Mouse (Mus musculus) regulatory T cell (primary cell): ENCODE data around the gene B430306N03Rik.
"Not testable (repeated sequence)": the region's sequence is repeated elsewhere in the genome, so short reads cannot be mapped to it uniquely, and the experiment has no call there.

Experiments
- in situ Hi-C: fragments of 300-600 bp; cut with MboI, MseI; formaldehyde crosslinking; loops from one replicate; pipeline ENCODE4 v1.15.1; 2025; ENCODE audit warnings: high pct_unique_total_duplicates

The B430306N03Rik gene

GRCm38 (mm10) chr17:48315905-48316579, at the start of gene B430306N03Rik:
Gene B430306N03Rik, plus strand, starts transcription at chr17:48316141.
- in situ Hi-C loops, result not testable (repeated sequence)

DNA sequence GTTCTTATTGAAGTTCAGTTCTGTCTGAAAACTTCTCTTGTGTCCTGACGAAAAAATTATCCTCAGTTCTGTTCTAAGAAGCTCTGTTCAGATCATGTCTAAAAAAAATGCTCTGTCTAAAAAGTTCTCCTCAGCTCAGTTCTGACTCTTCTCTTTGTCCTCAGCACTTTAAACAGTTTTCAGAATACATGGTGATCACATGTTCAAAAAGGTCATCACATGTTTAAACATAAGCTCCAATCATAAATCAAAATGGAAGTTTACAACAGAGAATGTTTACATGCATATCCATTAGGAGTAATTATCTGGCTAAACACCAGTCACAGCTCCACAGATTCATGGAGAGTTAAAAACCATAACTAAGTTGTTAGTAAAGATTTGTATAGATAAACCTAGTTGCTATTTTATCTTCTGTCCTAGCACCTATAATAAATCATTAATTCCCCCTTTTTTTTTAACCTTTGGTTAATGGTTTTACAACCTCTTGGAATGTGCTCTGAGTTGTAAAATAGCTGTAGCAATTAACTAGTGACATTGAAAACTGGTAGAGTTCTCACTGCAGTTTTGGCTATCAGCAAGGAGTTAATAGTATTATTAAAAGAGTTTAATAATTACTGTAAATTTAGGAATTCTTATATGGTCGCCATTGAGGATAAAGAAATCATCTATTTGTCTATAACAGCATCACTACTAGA, 49.2 kb upstream of the B430306N03Rik start:
- in situ Hi-C loops, result no loop called here

- in situ Hi-C loops, result no loop called here
Observed at GRCm38 (mm10) chr17:48267591-48267990, 48.4 kb upstream of the B430306N03Rik start.

DNA sequence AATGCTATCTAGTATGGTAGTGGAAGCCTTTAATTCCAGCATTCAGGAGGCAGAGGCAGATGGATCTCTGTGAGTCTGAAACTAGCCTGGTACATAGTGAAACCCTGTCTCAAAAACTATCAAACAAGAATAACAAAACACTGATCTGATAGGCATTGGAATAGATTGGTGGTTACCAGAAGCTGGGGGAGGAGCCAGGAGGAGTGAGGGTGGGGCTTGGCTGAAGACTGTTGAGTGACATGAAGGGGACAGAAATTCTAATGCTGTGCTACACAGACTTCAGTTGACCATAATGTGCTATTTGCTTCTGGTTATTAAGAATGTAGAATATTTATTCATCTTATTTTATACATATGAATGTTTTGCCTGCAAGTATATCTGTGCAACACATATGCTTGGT, 47.7 kb upstream of the B430306N03Rik start:
- in situ Hi-C loops, result no loop called here

GRCm38 (mm10) chr17:48269833-48270232, 46.1 kb upstream of the B430306N03Rik start:
- in situ Hi-C loops, result loop anchor here (5.0 to 10.0 kb wide), 3 partner anchors 67 to 1195 kb away; no protein-coding TSS in a partner anchor

DNA sequence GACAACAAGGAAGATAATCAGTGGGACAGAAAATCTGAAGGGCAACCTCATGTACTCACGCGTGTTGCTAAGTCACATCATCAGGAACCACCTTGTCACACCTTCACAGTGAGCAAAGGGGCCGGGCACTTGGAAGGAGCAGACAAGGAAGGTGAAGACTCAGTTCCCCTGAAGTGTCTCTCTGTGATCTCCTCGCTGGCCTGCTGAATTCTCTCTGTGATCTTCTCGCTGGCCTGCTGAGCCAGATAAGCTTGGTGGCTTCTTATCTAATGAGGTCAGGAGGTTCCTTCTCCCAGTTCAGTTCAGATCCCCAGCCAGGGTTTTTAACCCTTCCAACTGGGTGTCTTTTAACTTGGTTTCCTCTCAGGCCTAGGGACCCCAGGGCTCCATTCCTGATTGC, 43.8 kb upstream of the B430306N03Rik start:
- in situ Hi-C loops, result loop anchor here (5.0 to 10.0 kb wide), 3 partner anchors 65 to 1193 kb away; no protein-coding TSS in a partner anchor

DNA sequence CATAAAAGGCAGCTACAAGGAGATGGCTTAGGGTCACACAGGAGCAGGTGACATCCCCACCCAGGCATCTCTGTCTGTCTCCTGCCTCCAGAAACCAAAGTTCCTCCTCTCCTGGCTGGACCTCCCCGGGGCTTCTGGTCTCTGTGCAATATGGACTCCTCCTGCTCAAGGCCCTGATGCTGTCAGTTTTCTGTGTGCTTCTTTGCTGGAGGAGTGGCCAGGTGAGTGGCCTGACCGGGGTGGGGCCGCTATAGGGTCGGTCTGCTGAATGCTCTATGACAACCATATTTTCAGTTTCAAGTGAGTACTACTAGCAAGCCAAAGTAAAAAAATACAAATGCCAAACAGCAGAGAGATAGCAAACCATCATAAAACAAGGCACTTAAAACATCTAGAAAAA, 43.3 kb upstream of the B430306N03Rik start:
- in situ Hi-C loops, result loop anchor here (5.0 to 10.0 kb wide), 3 partner anchors 65 to 1192 kb away; no protein-coding TSS in a partner anchor

DNA sequence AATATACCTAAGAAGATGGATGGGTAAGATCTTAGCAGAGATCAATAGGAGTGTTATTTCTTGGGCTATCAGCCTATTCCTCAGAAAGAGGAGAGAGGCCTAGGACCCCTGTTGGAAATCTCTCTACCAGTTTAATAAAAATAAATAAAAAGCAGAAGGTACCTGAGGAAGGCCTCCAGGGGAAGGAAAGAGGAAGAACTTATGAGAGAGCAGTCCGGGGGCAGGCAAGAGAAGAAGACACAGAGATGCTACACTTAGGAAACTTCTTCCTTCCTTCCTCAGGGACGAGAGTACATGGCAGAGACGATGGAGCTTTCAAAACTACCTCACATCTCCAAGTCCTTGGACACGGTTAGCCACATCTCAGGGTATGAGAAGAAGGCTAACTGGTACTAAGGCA, 41.8 kb upstream of the B430306N03Rik start:
- in situ Hi-C loops, result loop anchor here (5.0 to 10.0 kb wide), 3 partner anchors 63 to 1191 kb away; no protein-coding TSS in a partner anchor

DNA sequence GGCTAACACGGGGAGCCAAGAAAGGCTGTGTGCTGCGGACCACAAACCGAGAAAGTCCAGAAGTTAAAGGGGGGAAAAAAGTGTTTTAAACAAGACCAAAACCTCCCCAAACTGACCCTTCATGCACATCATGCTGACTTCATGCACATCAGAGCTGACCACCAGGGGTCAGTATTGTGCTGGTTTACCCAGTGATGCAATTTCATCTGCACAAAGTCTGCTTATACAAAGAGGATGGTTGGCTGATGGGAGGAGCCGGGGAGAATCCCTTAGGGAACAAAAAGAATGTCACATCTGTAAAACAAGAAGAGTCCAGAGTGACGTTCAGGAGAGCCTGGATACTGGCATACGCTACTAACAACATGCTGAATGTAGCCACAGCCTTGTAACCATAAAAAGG, 41.1 kb upstream of the B430306N03Rik start:
- in situ Hi-C loops, result loop anchor here (5.0 to 10.0 kb wide), 3 partner anchors 62 to 1190 kb away; no protein-coding TSS in a partner anchor

- in situ Hi-C loops, result loop anchor here (10.0 kb wide), 2 partner anchors 339 to 1189 kb away; no protein-coding TSS in a partner anchor
Observed at GRCm38 (mm10) chr17:48275736-48276135, 40.2 kb upstream of the B430306N03Rik start.

DNA sequence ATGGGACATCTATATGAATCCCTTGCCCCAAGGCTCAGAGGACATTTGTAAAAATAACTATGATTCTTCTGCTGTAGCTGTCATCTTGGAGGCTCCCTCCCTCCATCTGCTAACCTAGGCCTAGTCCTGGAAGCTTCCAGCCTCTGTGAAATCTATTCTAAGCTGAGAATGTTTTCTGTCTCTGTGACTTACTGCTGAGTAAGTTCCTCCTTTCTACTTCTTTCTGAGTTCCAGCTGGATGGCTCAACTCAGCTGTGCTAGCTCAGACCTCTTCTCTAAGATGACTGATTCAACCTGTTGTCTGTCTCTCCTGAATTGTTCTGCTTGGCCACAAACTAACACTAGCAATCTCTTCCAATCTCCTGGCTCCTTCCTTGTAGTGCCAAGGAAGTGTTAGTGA, 37.6 kb upstream of the B430306N03Rik start:
- in situ Hi-C loops, result loop anchor here (10.0 kb wide), 2 partner anchors 336 to 1186 kb away; no protein-coding TSS in a partner anchor

GRCm38 (mm10) chr17:48279002-48279401, 36.9 kb upstream of the B430306N03Rik start:
- in situ Hi-C loops, result loop anchor here (10.0 kb wide), 2 partner anchors 336 to 1186 kb away; no protein-coding TSS in a partner anchor

DNA sequence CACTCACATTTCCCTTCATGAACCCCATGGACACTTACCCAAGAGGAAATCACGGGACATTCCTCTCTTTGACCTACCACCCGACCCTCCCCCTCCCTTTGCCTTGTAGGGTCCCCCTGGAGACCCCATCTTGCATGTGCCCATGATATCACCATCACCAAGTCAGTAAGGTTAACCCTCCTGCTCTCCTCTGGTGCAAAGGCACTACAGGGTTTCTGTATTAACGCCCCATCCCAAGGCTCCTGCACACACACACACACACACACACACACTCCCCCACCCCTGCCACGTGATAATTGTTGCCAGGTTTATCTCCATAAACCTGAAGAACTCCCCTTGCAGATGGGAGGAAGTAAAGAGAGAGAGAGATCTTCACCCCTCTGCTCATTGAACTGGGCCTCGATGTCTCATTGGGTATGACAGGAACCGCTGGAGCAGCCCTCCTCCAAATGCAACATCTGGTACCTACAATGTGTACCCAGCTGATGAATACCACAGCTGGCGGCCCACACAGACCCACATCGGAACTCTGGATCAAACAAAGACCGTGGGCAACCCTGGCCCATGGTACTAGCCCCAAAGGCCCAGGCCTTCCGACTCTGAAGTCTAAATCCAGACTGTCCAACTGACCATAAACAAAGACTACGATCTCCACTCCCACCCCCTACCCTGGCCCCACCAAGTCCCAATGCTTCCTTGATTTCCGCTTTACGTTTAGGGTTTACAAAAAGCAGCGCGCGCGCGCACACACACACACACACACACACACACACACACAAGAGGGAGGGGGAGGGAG, 34.8 kb upstream of the B430306N03Rik start:
- in situ Hi-C loops, result no loop called here

DNA sequence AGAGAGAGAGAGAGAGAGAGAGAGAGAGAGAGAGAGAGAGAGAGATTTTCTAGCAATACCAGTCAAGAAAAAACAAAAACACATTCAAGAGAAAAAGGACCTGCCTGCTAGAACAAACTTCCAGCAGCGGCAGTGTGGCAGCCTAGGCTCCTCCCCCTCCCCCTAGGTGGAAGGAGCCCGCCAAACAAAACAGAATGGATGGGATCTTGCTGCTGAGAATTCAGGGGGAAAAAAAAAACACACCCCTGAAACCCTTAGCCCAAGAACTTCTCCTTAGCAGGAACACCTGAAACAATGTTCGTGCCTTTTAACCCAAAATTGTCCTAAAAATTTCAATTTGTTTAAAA, 34.2 kb upstream of the B430306N03Rik start:
- in situ Hi-C loops, result no loop called here

DNA sequence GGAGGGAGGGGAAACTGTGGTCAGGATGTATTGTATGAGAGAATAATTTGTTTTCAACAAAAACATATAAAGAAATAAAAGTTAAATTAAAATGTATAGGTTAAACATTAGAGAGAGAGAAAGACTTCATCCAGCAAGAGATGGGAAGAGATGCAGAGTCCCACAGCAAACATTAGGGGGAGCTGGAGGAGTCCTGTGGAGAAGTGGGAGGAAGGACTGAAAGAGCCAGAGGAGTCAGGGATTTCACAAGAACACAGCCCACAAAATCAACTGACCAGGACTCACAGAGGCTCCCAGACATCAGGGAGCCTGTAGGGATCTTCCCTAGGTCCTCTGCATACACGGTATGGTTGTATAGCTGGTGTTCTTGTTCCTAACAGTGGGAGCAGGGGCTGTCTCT, 29.2 kb upstream of the B430306N03Rik start:
- in situ Hi-C loops, result no loop called here

GRCm38 (mm10) chr17:48287276-48287675, 28.7 kb upstream of the B430306N03Rik start:
- in situ Hi-C loops, result no loop called here

DNA sequence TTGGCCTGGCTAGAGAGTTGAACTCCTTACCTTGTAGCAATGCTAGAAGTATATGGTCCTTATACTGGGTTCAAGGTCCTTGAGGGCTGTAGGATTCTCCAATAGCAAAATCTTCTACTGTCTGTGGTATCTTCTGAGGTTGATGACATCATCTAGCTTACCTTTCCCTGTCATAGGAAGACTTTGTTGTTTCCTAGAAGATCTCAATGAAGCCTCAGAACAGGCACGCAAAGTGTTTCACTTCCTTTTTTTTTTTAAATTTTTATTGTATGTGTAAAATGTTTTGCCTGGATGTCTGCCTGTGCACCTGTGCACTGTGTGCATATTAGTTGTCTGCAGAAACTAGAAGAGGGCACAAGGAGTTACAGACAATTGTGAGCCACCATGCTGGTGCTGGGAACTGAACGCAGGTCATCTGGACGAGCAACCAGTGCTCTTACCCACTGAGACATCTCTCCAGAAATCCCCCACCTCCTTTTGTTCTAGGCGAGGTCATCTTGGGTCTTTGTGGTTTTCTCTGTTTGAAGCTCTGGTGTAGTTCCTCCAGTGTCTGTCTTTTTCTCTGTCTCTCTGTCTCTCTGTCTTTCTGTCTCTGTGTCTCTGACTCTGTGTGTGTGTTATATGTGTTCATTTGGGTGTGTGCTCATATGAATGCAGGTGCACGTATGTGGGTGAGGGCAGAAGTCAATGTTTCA, 22.3 kb upstream of the B430306N03Rik start:
- in situ Hi-C loops, result loop anchor here (10.0 kb wide), 1 partner anchor 699 kb away; no protein-coding TSS in a partner anchor

DNA sequence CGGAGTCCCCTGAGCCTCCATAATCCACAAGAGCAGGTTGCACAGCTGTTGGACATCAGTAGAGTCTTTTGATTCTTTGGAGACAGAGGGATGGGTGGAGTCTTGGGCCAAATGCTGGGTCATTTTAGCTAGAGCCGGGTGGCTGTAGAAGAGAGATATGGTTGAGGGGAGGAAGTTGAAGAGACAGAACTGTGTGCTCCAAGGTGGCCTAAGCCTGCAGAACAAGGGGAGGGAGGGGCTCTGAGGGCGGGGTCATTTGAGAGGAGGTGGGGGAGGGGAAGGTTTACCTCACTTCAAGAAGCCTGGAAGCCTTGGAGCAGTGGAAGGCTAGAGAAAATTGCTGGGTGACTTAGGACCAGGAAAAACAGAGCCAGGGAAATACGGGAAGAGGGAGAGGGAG, 16.7 kb upstream of the B430306N03Rik start, which contains the start of gene Treml2:
Gene Treml2, plus strand, starts transcription at position 296 of the 400 bp plus-strand sequence.
- in situ Hi-C loops, result loop anchor here (10.0 kb wide), 1 partner anchor 704 kb away; no protein-coding TSS in a partner anchor

DNA sequence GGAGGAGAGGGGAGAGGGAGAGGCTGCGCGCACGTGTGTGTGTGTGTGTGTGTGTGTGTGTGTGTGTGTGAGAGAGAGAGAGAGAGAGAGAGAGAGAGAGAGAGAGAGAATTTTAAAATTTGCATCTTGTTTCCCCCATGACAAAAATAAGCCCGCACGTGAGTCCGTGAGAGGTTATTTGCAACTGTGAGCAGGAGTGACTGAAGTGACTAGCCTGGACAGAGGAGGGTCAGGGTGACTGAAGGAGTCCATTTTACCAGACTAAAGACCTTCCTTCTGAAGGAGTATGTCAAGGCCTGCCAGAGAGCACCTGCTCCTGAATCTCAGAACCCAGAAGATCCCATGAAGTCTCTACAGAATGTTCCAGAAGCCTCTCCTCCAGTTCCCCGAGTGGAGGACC, 16.2 kb upstream of the B430306N03Rik start:
- in situ Hi-C loops, result loop anchor here (10.0 kb wide), 1 partner anchor 705 kb away; no protein-coding TSS in a partner anchor

GRCm38 (mm10) chr17:48300199-48300598, 15.7 kb upstream of the B430306N03Rik start:
- in situ Hi-C loops, result no loop called here

GRCm38 (mm10) chr17:48300861-48301260, 15.1 kb upstream of the B430306N03Rik start:
- in situ Hi-C loops, result no loop called here
